Mouse (Mus musculus) cortical plate, adult 2 months (tissue): ENCODE data around the gene Ripply2.

Experiments used
- CTCF ChIP-seq: fragments of 200-500 bp; IDR thresholded peaks from 2 replicates; pipeline ENCODE4 v1.5.1; 2011; ENCODE audit warnings: mild to moderate bottlenecking, control low read depth, low read length; ENCODE audit not compliant: insufficient read depth; ENCODE audit errors: extremely low read depth
- POLR2A ChIP-seq: fragments of 200-500 bp; IDR thresholded peaks from 2 replicates; pipeline ENCODE4 v1.6.1; 2011; ENCODE audit warnings: mild to moderate bottlenecking, low read length, control low read depth; ENCODE audit not compliant: insufficient read depth; ENCODE audit errors: extremely low read depth

GRCm38 (mm10) chr9:87062337-87062736 lies 47.0 kb downstream of the Ripply2 start:
- no peak for TF ChIP-seq CTCF
- no peak for TF ChIP-seq POLR2A
